Mouse (Mus musculus) right cerebral cortex, postnatal 36 days (tissue): ENCODE data around the gene Hcst.

Experiments used
- DNase-seq, 2 experiments: peaks; one replicate each; pipeline ENCODE4 v3.0.0; 2022; ENCODE audit warnings: low spot score in 2 of 2, mixed read lengths in 1 of 2

Hcst gene

GRCm38 (mm10) chr7:30434238-30434637 is 14.6 kb upstream of the Hcst start:
- DNase-seq: no peak

- DNase-seq: peak; percentile 80 to 88
Measured at GRCm38 (mm10) chr7:30431793-30432192, 12.1 kb upstream of the Hcst start.

GRCm38 (mm10) chr7:30430191-30430590 is 10.5 kb upstream of the Hcst start:
- DNase-seq: no peak

GRCm38 (mm10) chr7:30429327-30429726 is 9.7 kb upstream of the Hcst start:
- DNase-seq: no peak

GRCm38 (mm10) chr7:30423071-30423641 is 3.5 kb upstream of the Hcst start:
- DNase-seq: peak; percentile 64 to 65

- DNase-seq: no peak
Measured at GRCm38 (mm10) chr7:30422560-30422959, 2.9 kb upstream of the Hcst start.

GRCm38 (mm10) chr7:30421890-30422435 is 2.3 kb upstream of the Hcst start:
- DNase-seq: peak; percentile 91 to 92

GRCm38 (mm10) chr7:30421175-30421889 is 1.7 kb upstream of the Hcst start, which contains the start of gene Nfkbid:
Nfkbid (plus strand) TSS chr7:30421732.
- no peak for DNase-seq

- DNase-seq: no peak
Measured at GRCm38 (mm10) chr7:30420673-30421072, 1.0 kb upstream of the Hcst start.

GRCm38 (mm10) chr7:30417856-30418255 is 1.8 kb downstream of the Hcst start:
- DNase-seq: no peak

GRCm38 (mm10) chr7:30413596-30413995 is 6.1 kb downstream of the Hcst start, which contains the start of gene Tyrobp:
Tyrobp (plus strand) TSS chr7:30413760.
- DNase-seq: no peak

GRCm38 (mm10) chr7:30412735-30413147 is 6.9 kb downstream of the Hcst start:
- no peak for DNase-seq

GRCm38 (mm10) chr7:30411023-30411422 is 8.6 kb downstream of the Hcst start:
- no peak for DNase-seq

GRCm38 (mm10) chr7:30409789-30410188 is 9.9 kb downstream of the Hcst start:
- DNase-seq: no peak

GRCm38 (mm10) chr7:30408639-30409038 is 11.0 kb downstream of the Hcst start:
- no peak for DNase-seq

GRCm38 (mm10) chr7:30402343-30402742 is 17.3 kb downstream of the Hcst start:
- DNase-seq: no peak

GRCm38 (mm10) chr7:30399671-30400070 is 20.0 kb downstream of the Hcst start:
- no peak for DNase-seq

- DNase-seq: no peak
Measured at GRCm38 (mm10) chr7:30394871-30395270, 24.8 kb downstream of the Hcst start.

- no peak for DNase-seq
Measured at GRCm38 (mm10) chr7:30394379-30394778, 25.3 kb downstream of the Hcst start.

- no peak for DNase-seq
Measured at GRCm38 (mm10) chr7:30393631-30394030, 26.0 kb downstream of the Hcst start.

GRCm38 (mm10) chr7:30392746-30393520 is 26.7 kb downstream of the Hcst start:
- no peak for DNase-seq

GRCm38 (mm10) chr7:30384106-30384505 is 35.5 kb downstream of the Hcst start:
- no peak for DNase-seq
